Mouse (Mus musculus) gastrocnemius, adult 18-20 months (tissue): Measurements from ENCODE around the gene Ppp1cb. TPM values are rescaled to one million over a fixed set of nuclear protein-coding genes. Genes with fewer than 3 reads are reported as not detected.

ENCODE experiments used
- DNase-seq: peaks from one replicate; pipeline ENCODE4 v3.0.0; 2021; ENCODE audit warnings: low spot score
- total RNA-seq, 2 experiments: library from RNA; stranded (reverse); gene quantifications; 2 replicates each; pipeline ENCODE4 v1.2.3; 2021

Gene Ppp1cb
- total RNA-seq, 2 experiments from 2014 or later: 475 to 504 TPM

GRCm38 (mm10) chr5:32441992-32442575 is 16.6 kb upstream of the Ppp1cb start:
- DNase-seq: no peak

- no peak for DNase-seq
These were observed 14.7 kb upstream of the Ppp1cb start for GRCm38 (mm10) chr5:32443906-32444305.

GRCm38 (mm10) chr5:32445287-32445921 is 13.2 kb upstream of the Ppp1cb start:
- DNase-seq: no peak

GRCm38 (mm10) chr5:32446394-32446793 is 12.2 kb upstream of the Ppp1cb start:
- DNase-seq: peak; percentile 82

GRCm38 (mm10) chr5:32446810-32447209 is 11.8 kb upstream of the Ppp1cb start:
- no peak for DNase-seq

GRCm38 (mm10) chr5:32459251-32459881 is 723 bp downstream of the Ppp1cb start:
- no peak for DNase-seq

GRCm38 (mm10) chr5:32459882-32460751 is 1.5 kb downstream of the Ppp1cb start:
- peak; percentile 49 for DNase-seq

GRCm38 (mm10) chr5:32460973-32461372 is 2.3 kb downstream of the Ppp1cb start:
- DNase-seq: no peak

- peak; percentile 34 for DNase-seq
These were observed 13.8 kb downstream of the Ppp1cb start for GRCm38 (mm10) chr5:32472332-32473028.

GRCm38 (mm10) chr5:32473029-32473352 is 14.3 kb downstream of the Ppp1cb start:
- DNase-seq: no peak

GRCm38 (mm10) chr5:32476501-32476900 is 17.9 kb downstream of the Ppp1cb start:
- no peak for DNase-seq

GRCm38 (mm10) chr5:32478972-32479371 is 20.3 kb downstream of the Ppp1cb start:
- no peak for DNase-seq

- no peak for DNase-seq
These were observed 26.8 kb downstream of the Ppp1cb start for GRCm38 (mm10) chr5:32485430-32485829.

- no peak for DNase-seq
These were observed 29.4 kb downstream of the Ppp1cb start for GRCm38 (mm10) chr5:32488044-32488443.

GRCm38 (mm10) chr5:32494084-32494700 is 35.5 kb downstream of the Ppp1cb start:
- no peak for DNase-seq

- DNase-seq: no peak
These were observed 50.1 kb downstream of the Ppp1cb start for GRCm38 (mm10) chr5:32508766-32509165.

- peak; percentile 39 for DNase-seq
These were observed 61.7 kb downstream of the Ppp1cb start for GRCm38 (mm10) chr5:32520381-32520780.

- DNase-seq: no peak
These were observed 90.8 kb downstream of the Ppp1cb start for GRCm38 (mm10) chr5:32549449-32549848.

- no peak for DNase-seq
These were observed 106.1 kb downstream of the Ppp1cb start for GRCm38 (mm10) chr5:32564697-32565096.
